Mouse (Mus musculus) MEL-GATA-1-ER (cell line): Measurements from ENCODE around the gene Adamtsl1.

ENCODE experiments used
- DNase-seq: peaks from one replicate; pipeline ENCODE4 v3.0.0-alpha.2; 2012; ENCODE audit warnings: low read depth; ENCODE audit errors: extremely low read depth

The Adamtsl1 gene

DNA sequence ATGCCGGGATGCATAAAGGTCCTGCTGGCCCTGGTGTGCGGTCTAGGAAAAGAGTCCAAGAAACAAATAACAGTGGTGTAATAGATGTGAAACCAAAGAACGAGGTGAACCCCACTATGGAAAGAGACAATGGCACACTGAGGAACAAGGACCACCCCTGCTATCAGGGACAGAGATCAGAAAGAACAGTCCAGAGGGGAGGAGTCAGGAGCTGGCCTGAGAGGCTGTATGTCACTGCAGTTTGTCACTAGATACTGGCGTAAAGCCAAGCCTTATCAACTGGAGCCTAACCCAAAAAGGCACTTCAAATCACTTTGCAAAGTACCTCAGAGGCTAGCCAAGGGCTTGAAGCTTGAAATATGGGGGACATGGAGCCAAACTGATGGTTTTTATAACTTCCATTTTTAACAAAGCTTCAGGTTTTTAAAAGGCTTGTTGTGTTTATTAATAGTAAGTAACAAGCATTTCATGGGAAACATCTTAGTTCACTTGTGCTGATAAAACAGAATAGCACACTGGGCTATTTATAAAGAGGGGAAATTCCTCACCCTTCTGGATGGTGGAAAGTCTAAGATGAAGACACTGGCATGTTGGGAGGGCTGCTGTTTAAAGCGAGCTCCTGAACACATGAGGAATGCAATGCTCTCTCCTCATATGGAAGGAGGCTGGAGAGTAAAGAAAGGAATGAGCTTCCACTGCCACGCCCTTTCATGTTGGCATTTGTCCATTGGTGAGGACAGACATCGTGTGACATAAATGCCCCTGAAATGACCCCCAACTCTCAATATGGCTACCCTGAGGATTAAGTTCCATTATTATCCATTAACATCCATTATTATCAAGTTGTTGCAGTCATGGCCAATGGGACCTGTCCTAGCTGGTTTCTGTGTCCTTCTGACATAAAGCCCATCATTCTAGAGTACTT lies 797.1 kb downstream of the Adamtsl1 start:
- DNase-seq, result no peak

DNA sequence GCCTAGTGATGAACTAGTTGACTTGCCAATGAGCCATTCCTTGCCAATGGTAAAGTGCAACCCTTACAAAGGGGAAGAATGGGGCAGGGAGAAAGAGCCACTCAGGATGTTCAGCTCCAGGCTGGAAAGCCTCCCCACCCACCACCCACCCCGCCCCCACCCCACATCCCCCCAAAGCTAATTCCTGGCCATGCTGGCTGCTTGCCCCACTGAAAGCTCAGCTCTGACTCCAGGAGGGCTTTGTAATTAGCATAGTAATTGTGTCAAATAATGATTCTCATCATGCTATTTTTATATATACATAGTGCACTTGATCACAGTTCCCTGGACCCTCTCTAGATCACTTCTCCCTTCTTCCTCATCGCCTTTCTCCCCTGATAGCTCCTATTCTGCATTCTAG lies 798.4 kb downstream of the Adamtsl1 start:
- DNase-seq, result no peak

DNA sequence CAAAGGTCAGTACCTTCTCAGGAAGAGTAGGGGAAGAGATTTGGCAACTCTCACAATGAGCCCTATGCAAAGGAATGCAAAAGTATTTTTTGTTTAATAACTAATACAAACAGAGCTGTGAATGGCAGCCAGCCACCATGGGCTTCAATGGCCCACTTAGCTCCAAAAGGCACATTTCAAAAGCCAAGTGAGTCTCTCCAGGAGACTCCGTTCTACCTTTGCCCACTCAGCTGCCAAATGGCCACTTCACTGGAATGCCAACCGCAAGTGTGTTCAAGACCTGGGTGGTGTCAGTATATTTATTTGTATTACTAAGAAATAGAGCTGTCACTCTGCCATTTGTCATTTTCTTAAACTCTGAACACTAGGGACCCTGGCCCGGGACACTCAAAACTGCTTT lies 800.5 kb downstream of the Adamtsl1 start:
- DNase-seq, result no peak

GRCm38 (mm10) chr4:86315122-86315521 lies 801.1 kb downstream of the Adamtsl1 start:
- DNase-seq, result no peak

GRCm38 (mm10) chr4:86317916-86318542 lies 804.1 kb downstream of the Adamtsl1 start:
- DNase-seq, result no peak

DNA sequence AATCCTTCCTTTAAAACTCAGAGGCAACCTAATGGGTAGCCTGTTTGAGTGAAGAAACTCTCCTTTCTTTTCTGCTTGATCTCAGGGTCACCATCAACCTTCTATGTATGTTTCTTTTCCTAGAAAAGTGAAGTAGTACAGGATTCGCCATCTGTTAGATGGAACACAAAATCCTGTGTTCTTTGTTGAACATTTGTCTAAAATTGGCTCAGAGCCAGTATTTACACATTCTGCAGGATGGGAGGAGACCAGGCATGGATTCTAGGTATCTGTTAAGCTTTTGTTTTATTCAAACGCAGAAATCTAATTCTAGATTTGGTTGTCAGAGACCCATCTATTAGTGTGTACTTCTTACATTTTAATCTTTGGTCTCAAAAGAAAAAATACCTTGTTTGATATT lies 811.4 kb downstream of the Adamtsl1 start:
- no peak for DNase-seq

GRCm38 (mm10) chr4:86326003-86326402 lies 812.0 kb downstream of the Adamtsl1 start:
- DNase-seq, result no peak

- no peak for DNase-seq
These were observed 812.7 kb downstream of the Adamtsl1 start for GRCm38 (mm10) chr4:86326638-86327037.

DNA sequence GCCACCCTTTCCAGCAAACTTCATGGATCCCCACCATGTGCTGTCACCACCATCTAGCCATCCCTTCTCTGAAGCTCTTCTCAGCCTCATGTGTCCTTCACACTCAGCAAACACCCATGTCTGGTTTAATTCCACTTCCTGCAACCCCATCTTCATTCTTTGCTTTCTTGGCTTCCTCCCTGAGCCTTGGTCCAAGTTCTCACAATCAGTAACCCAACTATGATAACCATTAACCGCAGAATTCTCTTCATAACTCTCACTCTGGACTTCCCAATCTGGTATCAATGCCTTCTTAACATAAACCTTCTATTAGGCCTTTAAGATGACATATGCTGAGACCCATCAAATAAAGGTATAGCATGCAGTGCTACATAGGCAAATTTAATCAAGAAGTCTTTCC lies 815.5 kb downstream of the Adamtsl1 start:
- DNase-seq, result no peak

- no peak for DNase-seq
These were observed 822.0 kb downstream of the Adamtsl1 start for GRCm38 (mm10) chr4:86335861-86336415.

DNA sequence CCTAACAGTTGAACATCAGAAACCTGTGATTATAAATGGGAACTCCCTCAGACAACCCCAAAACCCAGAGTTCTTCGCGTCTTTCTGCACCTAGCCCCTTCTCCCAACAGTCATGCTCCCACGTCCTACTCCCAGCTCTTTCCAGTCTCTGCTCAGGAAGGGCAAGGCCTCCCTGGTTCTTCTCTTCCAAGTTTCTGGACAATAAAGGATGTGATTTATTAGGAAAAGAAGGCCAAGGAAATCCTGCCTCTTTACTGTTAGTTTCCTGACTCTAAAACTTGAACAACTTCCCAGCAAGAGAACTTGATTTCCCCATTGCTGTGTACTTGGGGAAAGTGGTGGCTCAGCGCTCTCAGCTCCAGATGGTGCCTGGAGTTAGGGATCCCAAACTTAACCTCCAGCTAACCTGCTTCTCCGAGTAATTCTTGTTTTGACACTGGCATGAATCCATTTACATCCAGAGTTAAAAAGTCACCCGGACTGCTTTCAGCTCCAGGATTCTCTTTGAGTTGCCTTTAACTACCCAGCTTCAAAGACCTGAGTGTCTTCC lies 823.3 kb downstream of the Adamtsl1 start:
- no peak for DNase-seq

- DNase-seq, result no peak
These were observed 835.4 kb downstream of the Adamtsl1 start for GRCm38 (mm10) chr4:86349341-86349740.

DNA sequence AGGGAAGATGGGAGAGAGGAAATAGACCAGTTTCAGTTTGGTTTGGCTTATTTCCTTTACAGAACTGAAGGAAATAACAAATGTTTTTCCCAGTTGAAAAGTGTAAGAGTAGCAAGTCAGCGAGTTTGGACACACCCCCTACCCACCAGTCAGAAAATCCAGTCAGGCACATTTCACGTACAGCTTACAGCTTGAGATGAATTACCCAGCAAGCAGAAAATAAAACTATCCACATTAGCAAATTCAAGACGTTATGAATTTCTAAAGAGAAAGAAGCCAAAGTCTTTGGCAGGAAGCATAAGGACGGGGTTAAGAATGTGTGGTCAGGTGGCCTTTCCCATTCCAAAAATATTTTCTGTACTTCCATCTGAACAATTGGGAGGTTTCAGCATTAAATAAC lies 838.1 kb downstream of the Adamtsl1 start:
- no peak for DNase-seq

GRCm38 (mm10) chr4:86353550-86353949 lies 839.6 kb downstream of the Adamtsl1 start:
- DNase-seq, result no peak

GRCm38 (mm10) chr4:86359398-86359797 lies 845.4 kb downstream of the Adamtsl1 start:
- DNase-seq, result no peak

DNA sequence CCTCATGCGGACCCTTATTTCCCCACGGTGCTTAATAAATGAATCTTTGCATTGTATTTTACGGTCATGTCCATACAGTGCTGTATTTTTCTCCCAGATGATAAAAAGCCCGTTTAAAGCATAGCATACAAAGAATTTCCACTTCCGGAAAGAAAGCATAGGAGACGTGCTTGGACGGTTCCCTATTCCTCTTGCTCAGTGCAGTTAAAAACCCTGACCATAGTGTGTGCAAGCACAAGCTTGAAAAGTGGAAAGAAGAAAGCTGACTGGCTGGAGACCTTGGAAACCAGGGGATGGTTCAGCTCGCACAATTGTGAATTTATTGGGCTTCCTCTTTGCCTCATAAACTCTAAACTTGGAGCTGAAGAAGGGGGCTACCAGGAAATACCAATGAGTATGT lies 855.1 kb downstream of the Adamtsl1 start:
- no peak for DNase-seq

DNA sequence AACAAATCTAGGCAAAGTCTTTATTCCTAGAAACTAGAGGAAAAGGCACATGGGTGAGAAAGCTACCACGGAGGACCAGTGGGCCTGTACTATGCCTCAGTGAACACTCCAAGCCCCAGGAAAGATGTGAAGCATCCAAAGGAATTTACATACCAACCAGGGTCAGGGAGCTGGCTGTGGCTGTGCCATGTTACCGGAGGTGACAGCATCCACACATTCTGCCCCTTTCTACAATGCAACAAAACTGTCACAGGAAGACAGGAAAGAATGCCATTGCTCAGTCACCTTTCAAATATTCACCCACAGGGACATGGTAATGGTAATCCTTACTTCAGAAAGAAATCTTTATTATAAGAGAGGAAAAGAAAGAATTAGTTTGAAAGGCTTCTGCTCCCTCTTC lies 859.2 kb downstream of the Adamtsl1 start:
- DNase-seq, result no peak

DNA sequence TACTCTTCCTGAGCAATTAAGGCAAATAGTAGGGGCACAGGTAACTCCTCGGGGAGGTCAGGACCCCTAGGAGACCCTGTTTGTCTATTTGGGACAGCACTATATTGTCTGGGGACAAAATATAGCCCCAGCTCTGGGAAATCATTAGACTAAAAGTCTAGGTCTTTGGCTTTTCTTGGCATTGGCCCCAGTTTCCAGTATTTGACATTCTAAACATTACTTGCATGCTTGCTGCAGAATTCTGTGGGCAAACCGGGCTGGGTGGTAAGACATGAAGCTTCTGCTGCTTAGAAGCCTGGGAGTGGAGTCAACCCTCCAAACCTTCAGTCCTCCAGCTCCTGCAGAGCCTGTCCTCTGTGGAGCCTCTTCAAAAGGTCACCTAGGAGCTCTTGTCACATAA lies 869.2 kb downstream of the Adamtsl1 start:
- DNase-seq, result no peak

DNA sequence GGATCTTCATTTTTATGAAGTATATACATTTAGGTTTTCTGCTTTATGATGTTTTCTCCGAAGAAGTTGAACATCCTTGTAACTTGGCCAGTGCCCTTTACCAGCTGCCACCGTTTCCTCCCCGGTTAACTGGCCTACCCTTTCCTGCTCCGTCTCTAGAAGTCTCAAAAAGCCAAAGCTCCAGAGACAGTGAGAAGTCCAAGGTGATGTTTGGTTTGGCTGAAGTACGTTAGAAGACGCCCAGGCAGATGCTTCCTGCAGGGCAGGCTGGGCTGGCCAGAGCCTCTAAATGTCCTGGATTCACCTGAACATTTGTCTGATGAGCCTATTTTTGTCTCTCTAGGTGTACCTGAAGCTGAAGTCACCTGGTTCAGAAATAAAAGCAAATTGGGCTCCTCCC lies 871.1 kb downstream of the Adamtsl1 start:
- DNase-seq, result no peak

- no peak for DNase-seq
These were observed 874.5 kb downstream of the Adamtsl1 start for GRCm38 (mm10) chr4:86388430-86388829.

DNA sequence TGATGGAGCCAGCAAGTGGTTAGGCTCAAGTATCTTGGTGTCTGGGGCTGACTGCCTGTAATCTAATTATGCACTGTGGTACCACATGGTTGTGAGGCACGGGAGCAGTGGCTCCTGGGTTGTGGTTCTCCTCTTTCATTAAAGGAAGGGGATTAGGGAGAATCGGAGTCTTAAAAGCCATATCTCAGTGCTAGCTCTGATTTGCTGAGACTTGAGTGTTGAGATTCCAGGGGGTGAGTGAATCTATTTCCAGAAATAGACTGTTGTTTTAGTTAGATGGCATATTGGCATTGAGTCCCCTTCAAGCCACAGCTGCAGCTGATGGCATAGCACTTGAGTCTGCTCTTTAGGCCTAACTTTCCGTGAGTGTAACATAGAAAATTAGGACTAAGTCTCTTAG lies 877.2 kb downstream of the Adamtsl1 start:
- no peak for DNase-seq

- DNase-seq, result no peak
These were observed 881.7 kb downstream of the Adamtsl1 start for GRCm38 (mm10) chr4:86395636-86396035.
